Mouse (Mus musculus): ENCODE data around the gene Mtch1.

- TF ChIP-seq CTCF (IDR thresholded peaks at IDR 0.05; ENCODE audit: low read depth) (no peak), EP300 (IDR thresholded peaks at IDR 0.05; ENCODE audit: low read depth) (no peak)
These were observed 17.4 kb upstream of the Mtch1 start for GRCm38 (mm10) chr17:29365105-29365621.

Data from liver, embryonic 14.5 days (tissue).